Mouse (Mus musculus) midbrain, embryonic 12.5 days (tissue): ENCODE data around the gene Sucla2. TPM values are rescaled to one million over a fixed set of nuclear protein-coding genes. Genes with fewer than 3 reads are reported as not detected.

Experiments used
- ATAC-seq: fragments of 200-750 bp; cut with Nextera tagmentation; 2 replicates; pipeline ENCODE4 v1.8.0; 2017; ENCODE audit warnings: low read depth, moderate TSS enrichment, moderate library complexity; ENCODE audit not compliant: low FRiP score
- H3K27ac ChIP-seq: fragments of 300-500 bp; sonication (generic); replicated peaks from 2 replicates; pipeline ENCODE4 v1.5.1; 2016; ENCODE audit warnings: mild to moderate bottlenecking
- H3K27me3 ChIP-seq: fragments of 300-500 bp; sonication (generic); 2 replicates; pipeline ENCODE4 v1.6.1; 2016; ENCODE audit warnings: mild to moderate bottlenecking
- H3K36me3 ChIP-seq: fragments of 300-500 bp; sonication (generic); 2 replicates; pipeline ENCODE4 v1.6.1; 2016
- H3K4me1 ChIP-seq: fragments of 300-500 bp; sonication (generic); 2 replicates; pipeline ENCODE4 v1.6.1; 2016
- H3K4me2 ChIP-seq: fragments of 300-500 bp; sonication (generic); replicated peaks from 2 replicates; pipeline ENCODE4 v1.6.1; 2016; ENCODE audit warnings: mild to moderate bottlenecking, moderate library complexity
- H3K4me3 ChIP-seq: fragments of 300-500 bp; sonication (generic); 2 replicates; pipeline ENCODE4 v1.5.1; 2016; ENCODE audit warnings: mild to moderate bottlenecking
- H3K9ac ChIP-seq: fragments of 300-500 bp; sonication (generic); replicated peaks from 2 replicates; pipeline ENCODE4 v1.6.1; 2016; ENCODE audit warnings: mild to moderate bottlenecking, moderate library complexity
- H3K9me3 ChIP-seq: fragments of 300-500 bp; sonication (generic); 2 replicates; pipeline ENCODE4 v1.6.1; 2016; ENCODE audit warnings: mild to moderate bottlenecking
- WGBS: fragments of 180-500 bp; shearing (Covaris S2); methylation state at CpG from one replicate; pipeline ENCODE4 v1.1.7; 2016; 5-methylcytosine and 5-hydroxymethylcytosine counted together
- polyA plus RNA-seq: library from polyadenylated mRNA; unstranded; fragments of >200 nt; fragmentation: Nextera tagmentation; extraction: Ambion mirVana; gene quantifications from 2 replicates; pipeline ENCODE4 v1.2.1, GENCODE M21; 2016

Gene Sucla2
- polyA plus RNA-seq, 1 experiment from 2014 or later = 98.4 TPM

- H3K4me2 ChIP-seq = no peak overlapping the region
- H3K9ac ChIP-seq = no peak overlapping the region
- 63% methylated on average over 9 of the region's 9 CpGs for WGBS
- ATAC-seq = no peak
- no peak overlapping the region for H3K27ac ChIP-seq
- no peaks in the 10 kb centered on the region for H3K36me3 ChIP-seq
- no peaks in the 10 kb centered on the region for H3K4me1 ChIP-seq
- H3K4me3 ChIP-seq = no peak overlapping the region
- H3K27me3 ChIP-seq = no peaks in the 10 kb centered on the region
- no peaks in the 10 kb centered on the region for H3K9me3 ChIP-seq
Measured at GRCm38 (mm10) chr14:73632648-73633263, 107.6 kb downstream of the Sucla2 start.

GRCm38 (mm10) chr14:73634356-73634755 is 109.2 kb downstream of the Sucla2 start:
- Histone ChIP-seq H3K27me3 (no peaks in the 10 kb centered on the region), H3K9ac (no peak overlapping the region), H3K4me1 (no peaks in the 10 kb centered on the region), H3K27ac (no peak overlapping the region), H3K4me2 (no peak overlapping the region), H3K4me3 (no peak overlapping the region), H3K9me3 (no peaks in the 10 kb centered on the region), H3K36me3 (no peaks in the 10 kb centered on the region)
- 89% methylated on average over 3 of the region's 3 CpGs for WGBS
- no peak for ATAC-seq

DNA sequence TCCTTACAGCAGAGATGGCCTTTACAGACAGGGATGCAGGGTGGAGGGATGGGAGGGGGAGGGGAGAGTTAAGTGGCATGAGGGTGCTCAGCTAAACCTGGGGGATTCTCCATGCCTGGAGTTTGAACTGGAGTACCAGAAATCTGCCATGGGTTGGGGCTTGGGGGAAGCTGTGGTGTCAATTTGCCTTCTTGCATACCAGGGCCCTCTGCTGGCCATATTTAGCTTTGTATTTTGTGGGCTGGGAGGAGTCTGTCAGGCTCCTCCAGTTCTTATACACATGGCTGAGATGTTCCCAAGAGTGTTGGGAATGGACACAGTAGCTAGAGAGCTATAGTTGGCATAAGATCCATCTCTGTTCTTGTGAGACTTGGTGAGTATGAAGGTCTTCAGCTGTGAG is 112.3 kb downstream of the Sucla2 start:
- H3K36me3 ChIP-seq = no peaks in the 10 kb centered on the region
- H3K27ac ChIP-seq = no peak overlapping the region
- H3K4me2 ChIP-seq = no peak overlapping the region
- no peaks in the 10 kb centered on the region for H3K27me3 ChIP-seq
- H3K9me3 ChIP-seq = no peaks in the 10 kb centered on the region
- no peak overlapping the region for H3K9ac ChIP-seq
- no peaks in the 10 kb centered on the region for H3K4me1 ChIP-seq
- no peak for ATAC-seq
- no peak overlapping the region for H3K4me3 ChIP-seq

Other genes starting within 250 kb of the Sucla2 start
- 34.0 and 34.6 TPM in 2 replicates for gene Rb1, start 199.5 kb upstream of the Sucla2 start, polyA plus RNA-seq
- 326 and 367 TPM in 2 replicates for gene Itm2b, start 140.0 kb upstream of the Sucla2 start, polyA plus RNA-seq
- gene Med4, start 15.3 kb upstream of the Sucla2 start, polyA plus RNA-seq = 87.6 and 93.7 TPM in 2 replicates
- 9.9 and 11.2 TPM in 2 replicates for gene Nudt15, start 22.9 kb downstream of the Sucla2 start, polyA plus RNA-seq
- gene Gm21750, start 135.9 kb downstream of the Sucla2 start, polyA plus RNA-seq = not detected in 2 replicates